8 mouse cellular contexts compared by ENCODE assay signal in genomic region chr9:56505793-56506755, GRCm38 (mm10).
DNase-seq lines count a peak whose midpoint lies in the region; ATAC-seq lines count a peak whose summit lies in the region.

No protein-coding gene starts in this region.

- no peaks in the 10 kb centered on the region for H3K36me3 ChIP-seq in forebrain, embryonic 14.5 days (ENCODE audit: control insufficient read depth, insufficient read depth, low read length)
- H3K36me3 ChIP-seq in neural tube, embryonic 15.5 days, result no peaks in the 10 kb centered on the region

- peak; percentile 88 for DNase-seq in ES-CJ7 (ENCODE audit: low read depth, low spot score)
- DNase-seq in cerebellum, adult 11 months, result peak; percentile 96
- DNase-seq in forebrain, embryonic 14.5 days (ENCODE audit: low spot score), result peak; percentile 95
- peak; percentile 95 to 98 for DNase-seq in heart, postnatal 14 days
- peak; percentile 93 for DNase-seq in layer of hippocampus, adult 11-12 months (ENCODE audit: low spot score)
- DNase-seq in lung, adult 18-20 months, result peak; percentile 90 to 91
- DNase-seq in testis, postnatal 14 days (ENCODE audit: low spot score), result peak; percentile 85

- H3K27ac ChIP-seq in forebrain, embryonic 14.5 days (ENCODE audit: low read depth, low read length), result peak overlapping the region; percentile 97
- H3K27ac ChIP-seq in neural tube, embryonic 15.5 days (replicated peaks), result peak overlapping the region; percentile 95

- 2% methylated on average over 31 of the region's 31 CpGs for WGBS in forebrain, embryonic 14.5 days
- WGBS in neural tube, embryonic 15.5 days, result under 1% methylated on average over 31 of the region's 31 CpGs

- peak; percentile 95 for ATAC-seq in forebrain, embryonic 14.5 days
- peak; percentile 92 for ATAC-seq in neural tube, embryonic 15.5 days (ENCODE audit: low FRiP score)

- H3K9me3 ChIP-seq in forebrain, embryonic 14.5 days (replicated peaks; ENCODE audit: control insufficient read depth, low read length), result no peaks in the 10 kb centered on the region
- H3K9me3 ChIP-seq in neural tube, embryonic 15.5 days (replicated peaks), result no peaks in the 10 kb centered on the region

- intact Hi-C loops in heart, postnatal 14 days (cut with DNase I), result loop anchor here (1.0 to 2.0 kb wide), 4 partner anchors 45 to 293 kb away; no protein-coding TSS in a partner anchor

- peak overlapping the region; percentile 59 for H3K9ac ChIP-seq in forebrain, embryonic 14.5 days (ENCODE audit: low read length)
- H3K9ac ChIP-seq in neural tube, embryonic 15.5 days (replicated peaks), result peak overlapping the region; percentile 45

- H3K4me2 ChIP-seq in forebrain, embryonic 14.5 days (ENCODE audit: low read length), result peak overlapping the region; percentile 66
- peak overlapping the region; percentile 55 for H3K4me2 ChIP-seq in neural tube, embryonic 15.5 days

- peak overlapping the region; percentile 35 for H3K4me3 ChIP-seq in forebrain, embryonic 14.5 days (ENCODE audit: low read depth, low read length)
- peak overlapping the region; percentile 26 for H3K4me3 ChIP-seq in neural tube, embryonic 15.5 days (replicated peaks)

- no peaks in the 10 kb centered on the region for H3K27me3 ChIP-seq in forebrain, embryonic 14.5 days (replicated peaks; ENCODE audit: control insufficient read depth, insufficient read depth, low read length)
- no peaks in the 10 kb centered on the region for H3K27me3 ChIP-seq in neural tube, embryonic 15.5 days (replicated peaks)

- peaks cover 10% of the 10 kb centered on the region for H3K4me1 ChIP-seq in forebrain, embryonic 14.5 days (ENCODE audit: control insufficient read depth, insufficient read depth, low read length)
- H3K4me1 ChIP-seq in neural tube, embryonic 15.5 days, result peaks cover 67% of the 10 kb centered on the region

Comparison
In these comparisons a context has a peak if more than half of its experiments do, and no peak if none do; other contexts are left out.
1. Peak in every context shown above with its lines: DNase-seq, ATAC-seq, H3K4me3 ChIP-seq and H3K27ac ChIP-seq.